Mouse (Mus musculus) gastrocnemius, adult 2 months (tissue): ENCODE results near the gene N4bp2. TPM values are rescaled to one million over a fixed set of nuclear protein-coding genes. Genes with fewer than 3 reads are reported as not detected.
"Not testable (repeated sequence)": the region's sequence is repeated elsewhere in the genome, so short reads cannot be mapped to it uniquely, and the experiment has no call there.

Source experiments
- DNase-seq: peaks from one replicate; pipeline ENCODE4 v3.0.0; 2022
- H3K27ac ChIP-seq: fragments of 200-600 bp; 2 replicates; pipeline ENCODE4 v1.8.1; 2022; ENCODE audit warnings: mild to moderate bottlenecking
- H3K4me3 ChIP-seq: fragments of 200-600 bp; 2 replicates; pipeline ENCODE4 v1.8.1; 2022; ENCODE audit warnings: mild to moderate bottlenecking, moderate library complexity
- CTCF ChIP-seq: fragments of 200-600 bp; IDR thresholded peaks from 2 replicates; pipeline ENCODE4 v1.8.1; 2022; ENCODE audit warnings: antibody characterized with exemption, mild to moderate bottlenecking, moderate library complexity
- intact Hi-C: fragments of 180-260 bp; cut with DNase I; formaldehyde crosslinking; loops from one replicate; pipeline ENCODE4 v1.15.1; 2025
- total RNA-seq, 2 experiments: library from RNA; stranded (reverse); gene quantifications; 2 replicates each; pipeline ENCODE4 v1.2.3; 2021

The N4bp2 gene
- total RNA-seq, 2 experiments from 2014 or later, result 5.0 to 7.8 TPM

GRCm38 (mm10) chr5:65770493-65770892, 7.2 kb downstream of the N4bp2 start:
- H3K27ac ChIP-seq, result no peak overlapping the region
- DNase-seq, result no peak
- no peak overlapping the region for H3K4me3 ChIP-seq
- TF ChIP-seq CTCF, result no peak
- intact Hi-C loops, result no loop called here

GRCm38 (mm10) chr5:65773957-65774356, 10.6 kb downstream of the N4bp2 start:
- intact Hi-C loops, DNase-seq, H3K4me3 ChIP-seq, H3K27ac ChIP-seq: not testable (repeated sequence)

GRCm38 (mm10) chr5:65776166-65776565, 12.8 kb downstream of the N4bp2 start:
- no peak overlapping the region for H3K27ac ChIP-seq
- no peak for DNase-seq
- intact Hi-C loops, result no loop called here
- no peak overlapping the region for H3K4me3 ChIP-seq
- no peak for TF ChIP-seq CTCF

GRCm38 (mm10) chr5:65776907-65777306, 13.6 kb downstream of the N4bp2 start:
- intact Hi-C loops, result no loop called here

GRCm38 (mm10) chr5:65778986-65779385, 15.7 kb downstream of the N4bp2 start:
- H3K27ac ChIP-seq, intact Hi-C loops, DNase-seq, H3K4me3 ChIP-seq: not testable (repeated sequence)

More at GRCm38 (mm10) chr5:65776907-65777306, 13.6 kb downstream of the N4bp2 start:
- Histone ChIP-seq H3K27ac (no peak overlapping the region), H3K4me3 (no peak overlapping the region)
- TF ChIP-seq CTCF, result no peak
- DNase-seq, result no peak

- intact Hi-C loops, result no loop called here
- H3K4me3 ChIP-seq, result no peak overlapping the region
- H3K27ac ChIP-seq, result no peak overlapping the region
- DNase-seq, result no peak
- TF ChIP-seq CTCF, result no peak
These were observed 16.2 kb downstream of the N4bp2 start for GRCm38 (mm10) chr5:65779401-65780063.

- no peak for DNase-seq
- Histone ChIP-seq H3K4me3 (no peak overlapping the region), H3K27ac (no peak overlapping the region)
- intact Hi-C loops, result no loop called here
- no peak for TF ChIP-seq CTCF
These were observed 17.9 kb downstream of the N4bp2 start for GRCm38 (mm10) chr5:65781147-65781715.

- no peak for DNase-seq
- intact Hi-C loops, result no loop called here
- no peak overlapping the region for H3K27ac ChIP-seq
- H3K4me3 ChIP-seq, result no peak overlapping the region
- no peak for TF ChIP-seq CTCF
These were observed 18.7 kb downstream of the N4bp2 start for GRCm38 (mm10) chr5:65781769-65782715.

- no peak for DNase-seq
- no peak overlapping the region for H3K4me3 ChIP-seq
- TF ChIP-seq CTCF, result no peak
- no peak overlapping the region for H3K27ac ChIP-seq
- intact Hi-C loops, result no loop called here
These were observed 27.4 kb downstream of the N4bp2 start for GRCm38 (mm10) chr5:65790604-65791225.

- TF ChIP-seq CTCF, result no peak
- H3K4me3 ChIP-seq, result no peak overlapping the region
- no peak for DNase-seq
- H3K27ac ChIP-seq, result no peak overlapping the region
- intact Hi-C loops, result no loop called here
These were observed 30.9 kb downstream of the N4bp2 start for GRCm38 (mm10) chr5:65794202-65794601.

- intact Hi-C loops, result no loop called here
- Histone ChIP-seq H3K4me3 (no peak overlapping the region), H3K27ac (no peak overlapping the region)
- DNase-seq, result no peak
- no peak for TF ChIP-seq CTCF
These were observed 31.4 kb downstream of the N4bp2 start for GRCm38 (mm10) chr5:65794702-65795101.

- no peak for TF ChIP-seq CTCF
- no peak overlapping the region for H3K27ac ChIP-seq
- DNase-seq, result no peak
- no peak overlapping the region for H3K4me3 ChIP-seq
- intact Hi-C loops, result no loop called here
These were observed 32.1 kb downstream of the N4bp2 start for GRCm38 (mm10) chr5:65795293-65795993.
